ENCODE assay signal across 8 mouse cellular contexts in the genomic region with DNA sequence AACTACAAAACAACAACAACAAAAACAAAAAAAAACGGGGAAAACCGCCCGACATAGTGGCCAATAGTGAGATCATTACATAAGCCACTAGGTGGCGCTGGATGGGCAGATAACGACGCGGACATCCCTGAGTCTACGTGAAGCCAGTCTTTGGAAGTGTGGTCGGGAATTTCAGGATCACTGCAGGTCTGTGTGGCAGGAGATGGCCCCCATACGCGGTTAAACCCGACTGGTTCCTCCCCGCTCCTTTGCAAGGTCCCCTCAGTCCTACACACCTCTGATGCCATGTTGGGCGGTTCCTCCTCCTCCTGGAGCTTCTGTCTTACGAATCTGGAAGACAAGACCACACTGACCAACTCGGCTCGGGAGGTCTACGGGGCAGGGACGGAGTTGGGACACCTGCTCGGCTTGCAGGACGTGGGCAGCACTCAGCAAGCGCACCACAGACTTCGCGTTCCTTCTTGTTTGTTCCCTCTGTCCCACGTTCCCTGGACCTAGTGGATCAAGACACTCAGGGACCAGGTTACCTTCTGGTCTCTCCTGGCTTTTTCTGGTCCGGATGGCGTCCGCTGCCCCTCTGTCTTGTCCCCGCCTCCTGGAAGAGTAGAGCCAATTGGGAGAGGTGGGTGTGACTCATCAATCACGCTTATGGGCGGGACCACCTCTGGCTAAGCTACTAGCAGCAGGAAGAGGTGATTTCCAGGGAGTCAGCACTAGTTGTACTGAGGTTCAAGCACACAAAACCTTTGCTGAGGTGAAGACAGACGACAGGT. TPM values are rescaled to one million over a fixed set of nuclear protein-coding genes. Genes with fewer than 3 reads are reported as not detected.
A peak's percentile ranks its signal among the peaks of the same experiment; 100 is the strongest.
DNase-seq lines count a peak whose midpoint lies in the region; ATAC-seq and TF ChIP-seq lines count a peak whose summit lies in the region.

No protein-coding gene starts in this region.

- DNase-seq in c-Kit-positive CD71-positive TER-119-positive erythroid progenitor cells, embryonic 14.5 days (ENCODE audit: low spot score): peak; percentile 83
- peak; percentile 90 to 91 for DNase-seq in heart, postnatal 10 days
- peak; percentile 92 for DNase-seq in large intestine, adult 2 months (ENCODE audit: low read depth, low spot score)
- peak; percentile 89 for DNase-seq in liver, postnatal 0 days
- peak; percentile 86 for DNase-seq in testis, postnatal 10 days (ENCODE audit: low spot score)

- intact Hi-C loops in heart, postnatal 10 days (cut with DNase I): loop anchor here (1.0 to 5.0 kb wide), 3 partner anchors 115 to 198 kb away; no protein-coding TSS in a partner anchor

- WGBS in forebrain, embryonic 13.5 days: under 1% methylated on average over 32 of the region's 32 CpGs
- under 1% methylated on average over 32 of the region's 32 CpGs for WGBS in large intestine, adult 2 months
- WGBS in liver, postnatal 0 days (ENCODE audit: insufficient replicate concordance): 0% methylated on average over 32 of the region's 32 CpGs
- under 1% methylated on average over 32 of the region's 32 CpGs for WGBS in neural tube, embryonic 14.5 days

- no peaks in the 10 kb centered on the region for H3K27me3 ChIP-seq in E14TG2a.4 (ENCODE audit: insufficient read depth, low read length)
- H3K27me3 ChIP-seq in forebrain, embryonic 13.5 days: peaks cover 15% of the 10 kb centered on the region; the same call in 1 of the 2 replicates
- no peaks in the 10 kb centered on the region for H3K27me3 ChIP-seq in liver, postnatal 0 days (ENCODE audit: insufficient read depth, low read length)
- H3K27me3 ChIP-seq in neural tube, embryonic 14.5 days (ENCODE audit: control insufficient read depth, insufficient read depth, low read length): no peaks in the 10 kb centered on the region

- peak; percentile 84 for TF ChIP-seq CTCF in E14TG2a.4 (conservative IDR thresholded peaks at IDR 0.05; ENCODE audit: low read length)
- peak; percentile 94 for TF ChIP-seq CTCF in liver, postnatal 0 days (IDR thresholded peaks at IDR 0.05; ENCODE audit: low read depth)

- H3K9ac ChIP-seq in forebrain, embryonic 13.5 days: peak overlapping the region; percentile 71
- H3K9ac ChIP-seq in liver, postnatal 0 days (replicated peaks): peak overlapping the region; percentile 89
- H3K9ac ChIP-seq in neural tube, embryonic 14.5 days (replicated peaks; ENCODE audit: low read depth, low read length): peak overlapping the region; percentile 47

- H3K9me3 ChIP-seq in E14TG2a.4 (ENCODE audit: low read length): no peaks in the 10 kb centered on the region
- H3K9me3 ChIP-seq in forebrain, embryonic 13.5 days (replicated peaks): no peaks in the 10 kb centered on the region
- no peaks in the 10 kb centered on the region for H3K9me3 ChIP-seq in liver, postnatal 0 days (ENCODE audit: low read length)
- H3K9me3 ChIP-seq in neural tube, embryonic 14.5 days (ENCODE audit: control insufficient read depth, low read length): no peaks in the 10 kb centered on the region

- peaks cover 5% of the 10 kb centered on the region; the same call in 1 of the 2 replicates for H3K36me3 ChIP-seq in E14TG2a.4 (ENCODE audit: insufficient read depth, low read length)
- H3K36me3 ChIP-seq in forebrain, embryonic 13.5 days (ENCODE audit: poor library complexity, severe bottlenecking): no peaks in the 10 kb centered on the region
- peaks cover 8% of the 10 kb centered on the region for H3K36me3 ChIP-seq in liver, postnatal 0 days (replicated peaks; ENCODE audit: insufficient read depth, low read length)
- no peaks in the 10 kb centered on the region for H3K36me3 ChIP-seq in neural tube, embryonic 14.5 days (ENCODE audit: control insufficient read depth, insufficient read depth, low read length)

- ATAC-seq in forebrain, embryonic 13.5 days: peak; percentile 89
- peak; percentile 87 for ATAC-seq in liver, postnatal 0 days
- ATAC-seq in neural tube, embryonic 14.5 days (ENCODE audit: low read depth): peak; percentile 88

- H3K4me2 ChIP-seq in forebrain, embryonic 13.5 days: peak overlapping the region; percentile 88
- H3K4me2 ChIP-seq in liver, postnatal 0 days (ENCODE audit: low read depth, low read length): peak overlapping the region; percentile 98
- peak overlapping the region; percentile 73 for H3K4me2 ChIP-seq in neural tube, embryonic 14.5 days (ENCODE audit: low read depth, low read length)

- H3K4me3 ChIP-seq in E14TG2a.4 (replicated peaks; ENCODE audit: low read length): peak overlapping the region; percentile 99
- H3K4me3 ChIP-seq in forebrain, embryonic 13.5 days: peak overlapping the region; percentile 60
- peak overlapping the region; percentile 77 for H3K4me3 ChIP-seq in liver, postnatal 0 days (ENCODE audit: low read depth, low read length)
- H3K4me3 ChIP-seq in neural tube, embryonic 14.5 days (ENCODE audit: low read depth, low read length): peak overlapping the region; percentile 50

- TF ChIP-seq EP300 in liver, postnatal 0 days (IDR thresholded peaks at IDR 0.05; ENCODE audit: low read depth): 0 out of 2 replicates have a peak, but pooled peaks have one; percentile 23

- H3K27ac ChIP-seq in forebrain, embryonic 13.5 days: peak overlapping the region; percentile 44; the same call in 1 of the 2 replicates
- peak overlapping the region; percentile 98 for H3K27ac ChIP-seq in liver, postnatal 0 days (ENCODE audit: low read depth)
- peak overlapping the region; percentile 50 for H3K27ac ChIP-seq in neural tube, embryonic 14.5 days (ENCODE audit: low read depth, low read length)

- H3K4me1 ChIP-seq in E14TG2a.4 (replicated peaks; ENCODE audit: low read depth, low read length): peaks cover 52% of the 10 kb centered on the region
- 0 out of 2 replicates have a peak, but pooled peaks cover 9% of the 10 kb centered on the region for H3K4me1 ChIP-seq in forebrain, embryonic 13.5 days
- H3K4me1 ChIP-seq in liver, postnatal 0 days (ENCODE audit: insufficient read depth): peaks cover 5% of the 10 kb centered on the region; the same call in 1 of the 2 replicates
- H3K4me1 ChIP-seq in neural tube, embryonic 14.5 days (ENCODE audit: control insufficient read depth, insufficient read depth, low read length): no peaks in the 10 kb centered on the region

RNA-seq across cellular contexts. Expression of gene Asl, which starts 5.1 kb away (rescaled TPM):
- 23.3 and 28.6 TPM in 2 replicates for polyA plus RNA-seq in forebrain, embryonic 13.5 days (2015; fragmentation: Nextera tagmentation; extraction: Ambion mirVana)
- total RNA-seq in heart, postnatal 10 days (2021): 10 to 100 TPM in 1 of 2 experiments, 1 to 10 TPM in 1; 9.6 to 10.0 TPM
- polyA plus RNA-seq in large intestine, adult 2 months (2012; rRNA removed): 34.7 and 39.6 TPM in 2 replicates
- polyA plus RNA-seq in liver, postnatal 0 days (2015; fragmentation: Nextera tagmentation; extraction: Ambion mirVana): 291 and 304 TPM in 2 replicates
- polyA plus RNA-seq in neural tube, embryonic 14.5 days (2014; fragmentation: Nextera tagmentation; extraction: Ambion mirVana): 41.1 and 44.6 TPM in 2 replicates

RNA-seq across cellular contexts. Expression of gene Crcp, which starts 5.1 kb away (rescaled TPM):
- polyA plus RNA-seq in forebrain, embryonic 13.5 days (2015; fragmentation: Nextera tagmentation; extraction: Ambion mirVana): 67.0 and 77.0 TPM in 2 replicates
- 10 to 100 TPM; 14.9 to 15.1 TPM for total RNA-seq in heart, postnatal 10 days (2021)
- polyA plus RNA-seq in large intestine, adult 2 months (2012; rRNA removed): 13.1 and 13.4 TPM in 2 replicates
- polyA plus RNA-seq in liver, postnatal 0 days (2015; fragmentation: Nextera tagmentation; extraction: Ambion mirVana): 19.3 and 20.8 TPM in 2 replicates
- 46.0 and 51.9 TPM in 2 replicates for polyA plus RNA-seq in neural tube, embryonic 14.5 days (2014; fragmentation: Nextera tagmentation; extraction: Ambion mirVana)

RNA-seq across cellular contexts. Expression of gene Gusb, which starts 21.1 kb away (rescaled TPM):
- polyA plus RNA-seq in forebrain, embryonic 13.5 days (2015; fragmentation: Nextera tagmentation; extraction: Ambion mirVana): 15.9 and 16.6 TPM in 2 replicates
- total RNA-seq in heart, postnatal 10 days (2021): 10 to 100 TPM; 24.5 to 25.4 TPM
- 25.9 and 32.9 TPM in 2 replicates for polyA plus RNA-seq in large intestine, adult 2 months (2012; rRNA removed)
- 26.3 and 29.3 TPM in 2 replicates for polyA plus RNA-seq in liver, postnatal 0 days (2015; fragmentation: Nextera tagmentation; extraction: Ambion mirVana)
- 32.7 and 38.0 TPM in 2 replicates for polyA plus RNA-seq in neural tube, embryonic 14.5 days (2014; fragmentation: Nextera tagmentation; extraction: Ambion mirVana)

RNA-seq across cellular contexts. Expression of gene Tpst1, which starts 49.2 kb away (rescaled TPM):
- 47.5 and 50.2 TPM in 2 replicates for polyA plus RNA-seq in forebrain, embryonic 13.5 days (2015; fragmentation: Nextera tagmentation; extraction: Ambion mirVana)
- total RNA-seq in heart, postnatal 10 days (2021): 10 to 100 TPM; 22.5 to 24.8 TPM
- polyA plus RNA-seq in large intestine, adult 2 months (2012; rRNA removed): 6.9 and 7.7 TPM in 2 replicates
- 23.8 and 26.0 TPM in 2 replicates for polyA plus RNA-seq in liver, postnatal 0 days (2015; fragmentation: Nextera tagmentation; extraction: Ambion mirVana)
- polyA plus RNA-seq in neural tube, embryonic 14.5 days (2014; fragmentation: Nextera tagmentation; extraction: Ambion mirVana): 48.1 and 66.1 TPM in 2 replicates

Comparison
In these comparisons a context has a peak if more than half of its experiments do, and no peak if none do; other contexts are left out.
1. Peak in every context shown above with its lines: DNase-seq, ATAC-seq, H3K4me3 ChIP-seq and H3K27ac ChIP-seq.
2. H3K27ac ChIP-seq: peak in every context shown above with its lines; median percentile 98 in liver, postnatal 0 days; 50 in neural tube, embryonic 14.5 days; 44 in forebrain, embryonic 13.5 days.